Mouse (Mus musculus): Measurements from ENCODE around the gene Snap47.

- no peak for TF ChIP-seq CHD2 (IDR thresholded peaks at IDR 0.05; ENCODE audit: low read depth, low read length)
- TF ChIP-seq ZC3H11A (IDR thresholded peaks at IDR 0.05; ENCODE audit: borderline replicate concordance, low read depth, low read length) = no peak
- TF ChIP-seq ZNF384 (IDR thresholded peaks at IDR 0.05; ENCODE audit: low read depth, low read length) = no peak
- no peak for TF ChIP-seq HCFC1 (IDR thresholded peaks at IDR 0.05; ENCODE audit: borderline replicate concordance, insufficient read depth, low read length)
Observed at GRCm38 (mm10) chr11:59418708-59419107, 32.3 kb downstream of the Snap47 start.

Data from ES-E14 (cell line).